Mouse (Mus musculus): ENCODE results near the gene Dars.

Dars gene

DNA sequence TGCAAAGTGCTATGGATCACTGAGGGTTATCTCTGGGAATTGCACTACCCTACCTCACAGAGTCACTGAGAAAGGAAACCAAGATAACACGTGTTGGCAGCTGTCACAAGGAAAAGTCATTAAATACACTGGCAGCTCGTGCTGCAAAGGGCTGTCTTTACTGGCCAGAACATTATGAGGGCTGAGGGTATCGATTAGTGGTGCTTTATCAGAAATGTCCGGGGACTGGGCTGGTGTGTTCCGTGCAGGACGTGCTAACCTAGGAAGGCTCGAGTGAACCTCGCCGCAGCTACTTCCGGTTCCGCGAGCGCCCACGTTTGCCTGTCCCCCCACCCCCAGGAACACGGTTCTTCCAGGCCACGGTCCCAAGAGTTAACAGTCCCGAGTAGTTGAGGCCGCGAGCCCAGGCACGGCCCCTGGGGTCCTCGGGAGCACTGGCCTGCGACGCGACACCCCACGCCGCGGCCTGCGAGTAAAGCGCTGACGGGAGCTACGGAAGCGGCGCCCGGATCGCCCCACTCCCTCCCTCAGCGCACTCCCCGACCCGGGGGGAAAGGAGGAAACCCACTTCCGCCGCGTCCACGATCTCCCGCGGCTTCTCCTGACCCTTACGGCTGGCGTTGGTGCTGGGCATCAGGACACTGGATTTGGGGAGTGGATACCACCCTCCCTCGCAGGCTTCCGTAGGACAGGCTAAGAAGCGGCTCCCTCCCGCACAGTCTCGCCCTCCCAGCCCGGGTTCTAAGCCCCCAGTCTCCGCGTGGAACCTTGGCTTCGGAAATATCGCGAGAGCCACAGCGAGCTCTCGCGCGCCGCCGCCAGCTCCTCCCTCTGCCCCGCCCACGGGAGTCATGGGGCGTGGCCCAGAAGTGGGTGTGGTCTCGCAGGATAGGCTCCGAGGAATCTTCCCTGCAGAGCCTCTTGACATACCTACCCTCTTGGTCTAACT lies at the start of gene Dars:
Dars (minus strand) TSS at position 785 of the 949 bp plus-strand sequence.
- DNase-seq (ENCODE audit: low read depth, low spot score): peak; percentile 95
- Histone ChIP-seq H3K36me3 (ENCODE audit: control insufficient read depth, insufficient read depth, low read length, poor library complexity, severe bottlenecking) (no peaks in the 10 kb centered on the region), H3K27me3 (ENCODE audit: control insufficient read depth, insufficient read depth, low read length, poor library complexity, severe bottlenecking) (no peaks in the 10 kb centered on the region)

- Histone ChIP-seq H3K36me3 (ENCODE audit: control insufficient read depth, insufficient read depth, low read length, poor library complexity, severe bottlenecking) (no peaks in the 10 kb centered on the region), H3K27me3 (ENCODE audit: control insufficient read depth, insufficient read depth, low read length, poor library complexity, severe bottlenecking) (no peaks in the 10 kb centered on the region)
- no peak for DNase-seq (ENCODE audit: low read depth, low spot score)
Observed at GRCm38 (mm10) chr1:128466828-128467227, 49.7 kb upstream of the Dars start.

GRCm38 (mm10) chr1:128463478-128463877 lies 46.3 kb upstream of the Dars start:
- peak; percentile 10 for DNase-seq (ENCODE audit: low read depth, low spot score)
- H3K27me3 ChIP-seq (ENCODE audit: control insufficient read depth, insufficient read depth, low read length, poor library complexity, severe bottlenecking): no peaks in the 10 kb centered on the region
- H3K36me3 ChIP-seq (ENCODE audit: control insufficient read depth, insufficient read depth, low read length, poor library complexity, severe bottlenecking): no peaks in the 10 kb centered on the region

- H3K27me3 ChIP-seq (ENCODE audit: control insufficient read depth, insufficient read depth, low read length, poor library complexity, severe bottlenecking): no peaks in the 10 kb centered on the region
- H3K36me3 ChIP-seq (ENCODE audit: control insufficient read depth, insufficient read depth, low read length, poor library complexity, severe bottlenecking): no peaks in the 10 kb centered on the region
- no peak for DNase-seq (ENCODE audit: low read depth, low spot score)
Observed at GRCm38 (mm10) chr1:128462389-128462788, 45.2 kb upstream of the Dars start.

DNA sequence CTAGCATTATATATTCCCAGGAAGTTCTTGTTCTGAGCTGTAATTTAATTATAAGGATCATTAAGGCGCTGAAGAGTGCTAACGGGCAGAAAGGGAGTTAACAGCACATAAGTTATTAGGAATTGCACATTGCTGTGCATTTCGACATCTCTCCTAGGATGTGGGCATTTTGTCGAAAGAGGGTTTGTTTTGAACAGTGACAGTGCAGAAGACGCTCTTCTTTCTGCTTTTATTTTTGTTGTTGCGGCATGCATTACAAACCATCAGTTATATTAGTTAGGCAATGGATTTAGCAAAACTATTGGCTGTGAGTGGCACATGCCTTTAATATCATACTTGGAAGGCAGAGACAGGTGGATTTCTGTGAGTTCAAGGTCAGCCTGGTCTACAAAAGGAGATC lies 43.6 kb upstream of the Dars start:
- no peaks in the 10 kb centered on the region for H3K36me3 ChIP-seq (ENCODE audit: control insufficient read depth, insufficient read depth, low read length, poor library complexity, severe bottlenecking)
- H3K27me3 ChIP-seq (ENCODE audit: control insufficient read depth, insufficient read depth, low read length, poor library complexity, severe bottlenecking): no peaks in the 10 kb centered on the region
- no peak for DNase-seq (ENCODE audit: low read depth, low spot score)

DNA sequence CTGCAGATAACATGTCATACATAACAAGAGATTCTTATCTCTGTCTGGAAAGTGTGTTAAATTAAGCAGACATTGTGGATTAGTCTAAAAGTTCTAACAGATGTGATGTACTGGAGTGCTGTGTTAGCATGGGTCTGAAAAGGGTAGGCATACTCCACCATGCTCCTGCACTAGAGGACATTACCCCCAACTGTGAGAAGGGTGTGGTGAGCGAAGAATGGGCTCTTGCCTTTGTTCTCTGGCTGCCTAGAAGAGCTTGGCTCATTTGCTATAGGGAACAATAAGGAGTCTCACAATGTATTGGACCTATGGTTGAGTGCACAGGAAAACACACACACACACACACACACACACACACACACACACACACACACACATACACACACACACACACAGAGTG lies 42.3 kb upstream of the Dars start:
- H3K36me3 ChIP-seq (ENCODE audit: control insufficient read depth, insufficient read depth, low read length, poor library complexity, severe bottlenecking): no peaks in the 10 kb centered on the region

DNA sequence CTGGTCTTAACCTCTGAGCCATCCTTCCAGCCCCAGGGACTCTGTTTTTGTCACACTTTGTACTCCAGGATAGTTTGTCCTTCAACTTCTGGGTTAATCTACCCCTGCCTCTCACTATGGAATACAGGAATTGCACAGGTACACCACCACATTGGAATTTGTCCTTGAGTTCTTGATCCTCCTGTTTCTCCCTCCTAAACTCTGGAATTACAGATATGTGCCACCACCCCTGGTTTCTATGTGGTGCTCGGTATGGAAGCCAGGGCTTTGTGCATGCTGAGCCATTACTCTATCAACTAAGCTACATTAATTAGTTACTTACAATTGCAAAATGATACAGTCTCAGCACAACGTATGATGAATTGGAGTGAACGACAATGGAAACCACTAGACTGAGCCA lies 41.8 kb upstream of the Dars start:
- no peak for DNase-seq (ENCODE audit: low read depth, low spot score)
- Histone ChIP-seq H3K36me3 (ENCODE audit: control insufficient read depth, insufficient read depth, low read length, poor library complexity, severe bottlenecking) (no peaks in the 10 kb centered on the region), H3K27me3 (ENCODE audit: control insufficient read depth, insufficient read depth, low read length, poor library complexity, severe bottlenecking) (no peaks in the 10 kb centered on the region)

More for the DNA sequence above, 42.3 kb upstream of the Dars start:
- no peaks in the 10 kb centered on the region for H3K27me3 ChIP-seq (ENCODE audit: control insufficient read depth, insufficient read depth, low read length, poor library complexity, severe bottlenecking)
- DNase-seq (ENCODE audit: low read depth, low spot score): no peak

GRCm38 (mm10) chr1:128456844-128457445 lies 39.8 kb upstream of the Dars start:
- no peak for DNase-seq (ENCODE audit: low read depth, low spot score)
- Histone ChIP-seq H3K27me3 (ENCODE audit: control insufficient read depth, insufficient read depth, low read length, poor library complexity, severe bottlenecking) (no peaks in the 10 kb centered on the region), H3K36me3 (ENCODE audit: control insufficient read depth, insufficient read depth, low read length, poor library complexity, severe bottlenecking) (no peaks in the 10 kb centered on the region)

DNA sequence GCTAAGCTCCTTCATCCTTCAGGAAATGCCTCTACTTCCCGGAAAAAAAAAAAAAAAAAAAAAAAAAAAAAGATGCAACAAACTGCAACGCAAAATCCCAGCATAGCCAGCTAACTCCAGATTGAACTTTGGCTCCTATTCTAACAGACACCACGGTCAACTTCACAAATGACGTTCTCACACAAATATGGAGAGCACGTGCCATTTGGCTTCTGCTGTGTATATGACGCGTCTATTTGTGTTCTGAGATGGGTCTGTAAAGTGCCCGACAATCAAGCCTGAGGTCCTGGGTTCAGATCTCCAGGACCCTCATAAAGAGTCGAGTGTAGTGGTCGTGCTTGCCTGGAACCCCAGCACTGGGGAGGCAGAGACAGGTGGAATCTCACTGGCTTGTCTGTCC lies 39.1 kb upstream of the Dars start:
- Histone ChIP-seq H3K36me3 (ENCODE audit: control insufficient read depth, insufficient read depth, low read length, poor library complexity, severe bottlenecking) (no peaks in the 10 kb centered on the region), H3K27me3 (ENCODE audit: control insufficient read depth, insufficient read depth, low read length, poor library complexity, severe bottlenecking) (no peaks in the 10 kb centered on the region)
- no peak for DNase-seq (ENCODE audit: low read depth, low spot score)

- no peak for DNase-seq (ENCODE audit: low read depth, low spot score)
- H3K27me3 ChIP-seq (ENCODE audit: control insufficient read depth, insufficient read depth, low read length, poor library complexity, severe bottlenecking): no peaks in the 10 kb centered on the region; the same call in 1 of the 2 replicates
- no peaks in the 10 kb centered on the region for H3K36me3 ChIP-seq (ENCODE audit: control insufficient read depth, insufficient read depth, low read length, poor library complexity, severe bottlenecking)
Observed at GRCm38 (mm10) chr1:128452210-128452609, 35.0 kb upstream of the Dars start.

GRCm38 (mm10) chr1:128451183-128451582 lies 34.0 kb upstream of the Dars start:
- no peaks in the 10 kb centered on the region for H3K36me3 ChIP-seq (ENCODE audit: control insufficient read depth, insufficient read depth, low read length, poor library complexity, severe bottlenecking)
- H3K27me3 ChIP-seq (ENCODE audit: control insufficient read depth, insufficient read depth, low read length, poor library complexity, severe bottlenecking): no peaks in the 10 kb centered on the region; the same call in 1 of the 2 replicates
- DNase-seq (ENCODE audit: low read depth, low spot score): no peak

- DNase-seq (ENCODE audit: low read depth, low spot score): peak; percentile 65
- H3K36me3 ChIP-seq (ENCODE audit: control insufficient read depth, insufficient read depth, low read length, poor library complexity, severe bottlenecking): no peaks in the 10 kb centered on the region
- H3K27me3 ChIP-seq (ENCODE audit: control insufficient read depth, insufficient read depth, low read length, poor library complexity, severe bottlenecking): no peaks in the 10 kb centered on the region; the same call in 1 of the 2 replicates
Observed at GRCm38 (mm10) chr1:128447206-128447902, 30.2 kb upstream of the Dars start.

DNA sequence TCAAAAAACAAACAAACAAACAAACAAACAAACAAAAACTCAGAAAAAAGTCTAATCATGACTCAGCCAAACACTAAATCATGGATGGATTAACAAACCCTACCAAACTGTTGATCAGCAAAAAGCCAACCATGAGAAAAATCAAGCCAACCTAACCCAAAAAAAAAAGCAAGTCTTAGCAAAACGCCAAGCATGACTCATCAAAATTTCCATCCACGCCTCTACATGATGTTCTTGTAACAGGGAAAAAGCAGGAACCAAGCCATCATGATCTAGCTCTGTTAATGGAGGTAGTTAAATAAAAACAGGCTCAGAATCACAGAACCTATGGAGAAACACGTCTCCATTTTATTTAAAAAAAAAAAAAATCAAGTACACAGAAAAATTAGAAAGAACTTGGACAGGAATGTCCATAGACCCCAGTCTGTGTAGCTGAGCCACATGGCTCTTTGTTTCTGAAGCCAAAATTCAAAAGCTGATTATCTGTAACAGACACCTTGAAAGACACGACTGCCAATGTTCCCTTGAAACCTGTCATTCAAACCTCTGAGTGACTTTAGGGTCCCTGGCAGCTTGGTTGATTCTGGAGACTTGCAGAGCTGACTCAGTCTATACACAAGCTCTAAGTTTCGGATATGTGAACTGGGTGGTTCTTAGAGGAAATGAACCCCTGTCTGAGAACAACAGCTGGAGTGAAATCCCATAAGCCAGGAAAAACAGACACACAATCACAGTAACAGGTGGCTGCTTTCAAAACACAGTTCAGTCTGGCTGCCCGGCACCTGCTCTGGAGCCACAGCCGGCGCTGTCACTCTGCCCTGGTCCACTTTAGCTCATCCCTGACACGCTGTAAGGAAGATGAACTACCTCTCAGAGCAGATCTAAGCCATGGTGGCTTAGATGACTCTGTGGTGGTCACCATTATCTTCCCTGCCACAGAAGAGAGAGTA lies 27.0 kb upstream of the Dars start:
- Histone ChIP-seq H3K36me3 (ENCODE audit: control insufficient read depth, insufficient read depth, low read length, poor library complexity, severe bottlenecking) (no peaks in the 10 kb centered on the region), H3K27me3 (ENCODE audit: control insufficient read depth, insufficient read depth, low read length, poor library complexity, severe bottlenecking) (no peaks in the 10 kb centered on the region; the same call in 1 of the 2 replicates)
- no peak for DNase-seq (ENCODE audit: low read depth, low spot score)

DNA sequence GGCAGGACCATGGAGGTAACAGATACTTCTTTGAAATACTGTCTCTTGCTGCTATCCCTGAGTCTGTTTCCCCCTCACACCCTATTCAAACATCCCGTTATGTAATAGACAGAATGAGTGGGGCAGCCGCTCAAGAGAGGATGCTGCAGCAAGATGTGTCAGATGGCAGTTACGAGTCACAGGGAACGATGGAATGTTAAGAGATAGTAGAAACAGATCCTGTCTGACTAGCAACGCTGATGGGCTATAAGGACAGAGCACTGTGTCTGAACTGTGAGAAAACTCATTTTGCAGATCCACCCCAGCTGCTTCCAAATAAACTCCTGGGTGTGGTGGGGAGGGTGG lies 23.9 kb upstream of the Dars start:
- Histone ChIP-seq H3K36me3 (ENCODE audit: control insufficient read depth, insufficient read depth, low read length, poor library complexity, severe bottlenecking) (no peaks in the 10 kb centered on the region), H3K27me3 (ENCODE audit: control insufficient read depth, insufficient read depth, low read length, poor library complexity, severe bottlenecking) (no peaks in the 10 kb centered on the region)
- no peak for DNase-seq (ENCODE audit: low read depth, low spot score)

Data from splenic B cell, adult 2 months (primary cell).